In the genomic region with DNA sequence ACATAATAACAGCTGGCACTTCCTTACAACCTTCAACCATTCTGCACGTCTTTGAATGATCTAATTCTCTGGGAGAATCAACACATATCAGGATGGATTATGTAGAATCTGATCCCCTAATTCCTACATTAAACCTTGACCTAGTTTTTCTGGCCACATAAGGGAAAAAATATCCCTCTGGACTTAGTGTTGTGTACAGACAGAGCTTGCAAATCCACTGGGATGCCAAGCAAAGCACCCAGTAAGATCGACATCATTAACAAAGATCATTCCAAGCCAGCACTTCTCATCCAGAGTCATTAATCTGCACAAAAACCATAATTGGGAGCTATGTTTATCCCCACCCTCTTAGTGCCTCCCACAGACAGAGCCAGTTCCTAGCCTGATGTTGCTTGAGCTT, we compare ENCODE assay signal across 27 mouse cellular contexts.
DNase-seq lines count a peak whose midpoint lies in the region; ATAC-seq and TF ChIP-seq lines count a peak whose summit lies in the region.
"Had no signal": no experiment of that assay in that cellular context is flagged by ENCODE, and none has a peak within 500 bp of the region (broad histone marks: within the 10 kb centered on the region; RNA-seq: fewer than 3 reads in every experiment).

No protein-coding gene starts in this region.

- no peak overlapping the region for H3K27ac ChIP-seq in stomach, embryonic 16.5 days (ENCODE audit: low read length)
- no peak overlapping the region for H3K27ac ChIP-seq in midbrain, postnatal 0 days (ENCODE audit: low read depth, low read length)
- H3K27ac ChIP-seq in midbrain, embryonic 11.5 days (ENCODE audit: low read depth, low read length), result no peak overlapping the region
- H3K27ac ChIP-seq: embryonic facial prominence, embryonic 10.5 days; embryonic facial prominence, embryonic 12.5 days; forebrain, embryonic 10.5 days; forebrain, embryonic 12.5 days had no signal

- WGBS in stomach, embryonic 16.5 days, result 34% methylated on average over 2 of the region's 2 CpGs
- 61% methylated on average over 2 of the region's 2 CpGs for WGBS in midbrain, postnatal 0 days
- WGBS in midbrain, embryonic 11.5 days, result 86% methylated on average over 2 of the region's 2 CpGs

- no peaks in the 10 kb centered on the region for H3K9me3 ChIP-seq in stomach, embryonic 16.5 days (replicated peaks; ENCODE audit: control insufficient read depth, low read length)
- no peaks in the 10 kb centered on the region for H3K9me3 ChIP-seq in midbrain, postnatal 0 days (ENCODE audit: low read length)
- H3K9me3 ChIP-seq in midbrain, embryonic 11.5 days (ENCODE audit: control insufficient read depth, low read length), result no peaks in the 10 kb centered on the region
- H3K9me3 ChIP-seq: embryonic facial prominence, embryonic 12.5 days; forebrain, embryonic 10.5 days; forebrain, embryonic 12.5 days; G1E had no signal

- H3K27me3 ChIP-seq in stomach, embryonic 16.5 days (ENCODE audit: control insufficient read depth, insufficient read depth, low read length), result no peaks in the 10 kb centered on the region
- H3K27me3 ChIP-seq in midbrain, postnatal 0 days (ENCODE audit: insufficient read depth, low read length), result no peaks in the 10 kb centered on the region
- H3K27me3 ChIP-seq in midbrain, embryonic 11.5 days (ENCODE audit: control insufficient read depth, insufficient read depth, low read length), result no peaks in the 10 kb centered on the region
- H3K27me3 ChIP-seq: CH12.LX; embryonic facial prominence, embryonic 12.5 days; forebrain, embryonic 12.5 days; Patski had no signal

- H3K4me3 ChIP-seq in stomach, embryonic 16.5 days (replicated peaks; ENCODE audit: low read length), result no peak overlapping the region
- H3K4me3 ChIP-seq in midbrain, postnatal 0 days (ENCODE audit: low read depth, low read length), result no peak overlapping the region
- no peak overlapping the region for H3K4me3 ChIP-seq in midbrain, embryonic 11.5 days (ENCODE audit: low read depth, low read length)
- H3K4me3 ChIP-seq: embryonic facial prominence, embryonic 10.5 days; embryonic facial prominence, embryonic 12.5 days; forebrain, embryonic 10.5 days; forebrain, embryonic 12.5 days had no signal

- H3K4me1 ChIP-seq in stomach, embryonic 16.5 days (ENCODE audit: control insufficient read depth, insufficient read depth, low read length), result no peaks in the 10 kb centered on the region
- H3K4me1 ChIP-seq in midbrain, postnatal 0 days (ENCODE audit: insufficient read depth, low read length), result no peaks in the 10 kb centered on the region
- H3K4me1 ChIP-seq in midbrain, embryonic 11.5 days (ENCODE audit: control insufficient read depth, insufficient read depth, low read length), result no peaks in the 10 kb centered on the region
- H3K4me1 ChIP-seq: embryonic facial prominence, embryonic 10.5 days; embryonic facial prominence, embryonic 12.5 days; forebrain, embryonic 10.5 days; forebrain, embryonic 12.5 days had no signal

- TF ChIP-seq CTCF in midbrain, postnatal 0 days (IDR thresholded peaks at IDR 0.05), result no peak

- no peak overlapping the region for H3K9ac ChIP-seq in stomach, embryonic 16.5 days (ENCODE audit: low read length)
- no peak overlapping the region for H3K9ac ChIP-seq in midbrain, postnatal 0 days (replicated peaks; ENCODE audit: low read length, poor library complexity, severe bottlenecking)
- H3K9ac ChIP-seq in midbrain, embryonic 11.5 days (ENCODE audit: low read length), result no peak overlapping the region
- H3K9ac ChIP-seq: embryonic facial prominence, embryonic 12.5 days; forebrain, embryonic 12.5 days had no signal

- peak; percentile 80 for ATAC-seq in stomach, embryonic 16.5 days (ENCODE audit: insufficient read depth, low FRiP score)
- no peak for ATAC-seq in erythroid progenitor cell, adult 5-6 weeks (replicated peaks; ENCODE audit: low FRiP score, poor library complexity, severe bottlenecking)
- no peak for ATAC-seq in midbrain, postnatal 0 days (ENCODE audit: low FRiP score)
- ATAC-seq in midbrain, embryonic 11.5 days (ENCODE audit: low FRiP score), result no peak
- ATAC-seq: activated CD4-positive, CD25-positive, alpha-beta regulatory T cell, adult 4 months; CD4-positive, CD25-positive, alpha-beta regulatory T cell, adult 4 months; forebrain, embryonic 14.5 days; forebrain, embryonic 16.5 days; Patski had no signal

- intact Hi-C loops in heart, postnatal 25 days (cut with DNase I), result no loop called here

- no peak overlapping the region for H3K4me2 ChIP-seq in stomach, embryonic 16.5 days (ENCODE audit: low read depth, low read length)
- H3K4me2 ChIP-seq in midbrain, postnatal 0 days (ENCODE audit: low read depth, low read length, poor library complexity, severe bottlenecking), result no peak overlapping the region
- no peak overlapping the region for H3K4me2 ChIP-seq in midbrain, embryonic 11.5 days
- H3K4me2 ChIP-seq: embryonic facial prominence, embryonic 12.5 days; forebrain, embryonic 12.5 days had no signal

- H3K36me3 ChIP-seq in stomach, embryonic 16.5 days (ENCODE audit: control insufficient read depth, insufficient read depth, low read length), result no peaks in the 10 kb centered on the region
- no peaks in the 10 kb centered on the region for H3K36me3 ChIP-seq in midbrain, postnatal 0 days (ENCODE audit: insufficient read depth, low read length)
- no peaks in the 10 kb centered on the region for H3K36me3 ChIP-seq in midbrain, embryonic 11.5 days (ENCODE audit: control insufficient read depth, insufficient read depth, low read length)
- H3K36me3 ChIP-seq: embryonic facial prominence, embryonic 10.5 days; embryonic facial prominence, embryonic 12.5 days; forebrain, embryonic 10.5 days; forebrain, embryonic 12.5 days; G1E had no signal

- peak; percentile 25 for DNase-seq in heart, adult 11 months
- DNase-seq in heart, postnatal 25 days (ENCODE audit: low spot score), result no peak
- peak; percentile 78 for DNase-seq in retina, postnatal 1 day
- DNase-seq in midbrain, postnatal 0 days (ENCODE audit: low spot score), result no peak
- DNase-seq in midbrain, embryonic 11.5 days (ENCODE audit: low spot score, missing footprints), result no peak
- DNase-seq: adrenal gland, adult 8-10 months; adrenal gland, postnatal 14 days; adrenal gland, postnatal 36 days; B cell, adult 2 months; cerebellum, adult 11-12 months; cerebellum, adult 8-10 months; cerebellum, adult 9-11 months; cerebellum, postnatal 14 days; cerebellum, postnatal 36 days had no signal

Comparison
In these comparisons a context has a peak if more than half of its experiments do, and no peak if none do; other contexts are left out.
1. DNase-seq: peak in heart, adult 11 months (single experiment) and retina, postnatal 1 day (single experiment); none in heart, postnatal 25 days (single experiment), midbrain, postnatal 0 days (single experiment) and midbrain, embryonic 11.5 days (single experiment).